Comparison of ENCODE assay signal across 31 mouse cellular contexts in genomic region chr5:118349057-118349456, GRCm38 (mm10).
"Had no signal": no experiment of that assay in that cellular context is flagged by ENCODE, and none has a peak within 500 bp of the region (broad histone marks: within the 10 kb centered on the region; RNA-seq: fewer than 3 reads in every experiment).

No protein-coding gene starts in this region.

- H3K4me3 ChIP-seq: heart, embryonic 10.5 days; heart, embryonic 12.5 days; heart, embryonic 13.5 days; heart, embryonic 15.5 days; hindbrain, embryonic 10.5 days; hindbrain, embryonic 12.5 days; hindbrain, embryonic 13.5 days; hindbrain, embryonic 15.5 days; intestine, embryonic 15.5 days; kidney, embryonic 15.5 days; layer of hippocampus, adult 2 months had no signal

- DNase-seq: heart, postnatal 10 days; heart, postnatal 14 days; heart, postnatal 36 days; heart, postnatal 4 days; kidney, adult 11 months; kidney, adult 18-20 months; kidney, adult 2 months; kidney, adult 8-10 months; kidney, adult 9 months; kidney, postnatal 10 days; kidney, postnatal 14 days; kidney, postnatal 25 days; kidney, postnatal 36 days; kidney, postnatal 4 days; layer of hippocampus, adult 9-11 months; layer of hippocampus, postnatal 36 days had no signal

- H3K27ac ChIP-seq: heart, embryonic 10.5 days; heart, embryonic 13.5 days; heart, embryonic 15.5 days; hindbrain, embryonic 10.5 days; hindbrain, embryonic 12.5 days; hindbrain, embryonic 13.5 days; hindbrain, embryonic 14.5 days; hindbrain, embryonic 15.5 days; hindbrain, postnatal 0 days; intestine, embryonic 15.5 days; kidney, embryonic 15.5 days; kidney, postnatal 0 days; layer of hippocampus, adult 2 months had no signal

- H3K9ac ChIP-seq: heart, embryonic 12.5 days; heart, embryonic 13.5 days; heart, embryonic 15.5 days; hindbrain, embryonic 12.5 days; hindbrain, embryonic 13.5 days; hindbrain, embryonic 14.5 days; hindbrain, embryonic 15.5 days; intestine, embryonic 15.5 days; kidney, embryonic 15.5 days had no signal

- H3K36me3 ChIP-seq: heart, embryonic 10.5 days; heart, embryonic 12.5 days; heart, embryonic 13.5 days; heart, embryonic 15.5 days; hindbrain, embryonic 10.5 days; hindbrain, embryonic 12.5 days; hindbrain, embryonic 13.5 days; hindbrain, embryonic 15.5 days; intestine, embryonic 15.5 days; kidney, embryonic 15.5 days had no signal

- H3K9me3 ChIP-seq: heart, embryonic 10.5 days; heart, embryonic 12.5 days; heart, embryonic 13.5 days; heart, embryonic 15.5 days; hindbrain, embryonic 12.5 days; hindbrain, embryonic 15.5 days; intestine, embryonic 15.5 days; kidney, embryonic 15.5 days had no signal

- H3K27me3 ChIP-seq: heart, embryonic 12.5 days; heart, embryonic 13.5 days; heart, embryonic 15.5 days; hindbrain, embryonic 12.5 days; hindbrain, embryonic 13.5 days; hindbrain, embryonic 15.5 days; intestine, embryonic 15.5 days had no signal

- H3K4me2 ChIP-seq: heart, embryonic 11.5 days; heart, embryonic 12.5 days; heart, embryonic 13.5 days; heart, embryonic 15.5 days; hindbrain, embryonic 12.5 days; hindbrain, embryonic 13.5 days; hindbrain, embryonic 14.5 days; hindbrain, embryonic 15.5 days; intestine, embryonic 15.5 days; kidney, embryonic 15.5 days had no signal
